Mouse (Mus musculus): ENCODE measurements around the gene Gnptg. TPM values are rescaled to one million over a fixed set of nuclear protein-coding genes. Genes with fewer than 3 reads are reported as not detected.

Gnptg gene
- 34.3 and 35.7 TPM in 2 replicates for total RNA-seq (2021)
- long read RNA-seq, experiment 1, transcript Gnptg-201 (11 exons, 1,234 nt), result major isoform, 36 of 51 reads
- long read RNA-seq, experiment 1, partial matches to known transcripts, result 3 of 51 reads
- long read RNA-seq, experiment 1, other reads (novel, unspliced or antisense), result 11 of 51 reads
- long read RNA-seq, experiment 2, transcript Gnptg-201 (11 exons, 1,234 nt), result major isoform, 26 of 42 reads
- long read RNA-seq, experiment 2, partial matches to known transcripts, result 1 of 42 reads
- long read RNA-seq, experiment 2, other reads (novel, unspliced or antisense), result 15 of 42 reads

DNA sequence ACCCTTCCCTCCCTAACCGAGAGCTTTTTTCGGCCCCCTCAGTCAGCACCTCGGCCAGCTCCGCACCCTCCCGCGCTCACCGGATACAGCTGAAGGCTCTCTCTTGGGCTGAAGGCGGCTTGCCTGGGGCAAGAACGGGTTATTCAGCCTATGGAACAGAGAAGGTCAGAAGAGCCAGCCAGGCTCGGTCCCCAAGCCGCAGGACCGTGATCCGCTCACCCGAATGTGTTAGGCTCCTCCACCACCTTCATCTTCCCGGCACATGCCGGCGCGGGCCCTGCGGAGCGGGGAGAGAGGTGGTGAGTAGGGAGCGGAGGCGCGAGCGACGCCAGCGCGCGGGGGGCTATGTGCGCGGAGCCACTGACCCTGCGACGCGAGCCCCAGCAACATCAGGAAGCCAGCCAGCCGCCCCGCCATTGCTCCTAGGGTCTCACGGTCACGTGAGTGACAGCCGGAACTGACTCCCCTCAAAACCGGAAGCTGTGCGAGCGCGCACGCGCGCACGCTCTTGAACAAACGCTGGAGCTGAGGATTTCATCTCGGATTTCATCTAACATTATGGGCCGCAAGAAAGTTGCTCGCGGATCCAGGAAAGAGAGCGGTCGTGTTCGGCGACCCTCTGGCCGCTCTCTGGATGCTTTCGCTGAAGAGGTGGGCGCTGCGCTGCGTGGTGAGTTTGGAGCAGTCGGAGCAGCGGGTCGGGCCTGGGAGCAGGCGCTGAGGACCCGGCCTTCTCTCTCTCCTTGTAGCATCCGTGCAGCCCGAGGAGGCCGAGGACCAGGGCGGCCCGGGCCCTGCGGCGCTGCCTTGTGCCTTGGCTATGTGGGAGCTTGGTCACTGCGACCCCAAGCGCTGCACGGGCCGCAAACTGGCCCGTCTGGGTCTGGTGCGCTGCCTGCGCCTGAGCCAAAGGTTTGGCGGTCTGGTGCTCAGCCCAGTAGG lies at the start of gene Gnptg, which contains the start of gene Tsr3:
Gene Gnptg, minus strand, starts transcription at position 430 of the 942 bp plus-strand sequence.
Gene Tsr3, plus strand, starts transcription at position 476 of the 942 bp plus-strand sequence.
- DNase-seq, result peak; percentile 92

DNA sequence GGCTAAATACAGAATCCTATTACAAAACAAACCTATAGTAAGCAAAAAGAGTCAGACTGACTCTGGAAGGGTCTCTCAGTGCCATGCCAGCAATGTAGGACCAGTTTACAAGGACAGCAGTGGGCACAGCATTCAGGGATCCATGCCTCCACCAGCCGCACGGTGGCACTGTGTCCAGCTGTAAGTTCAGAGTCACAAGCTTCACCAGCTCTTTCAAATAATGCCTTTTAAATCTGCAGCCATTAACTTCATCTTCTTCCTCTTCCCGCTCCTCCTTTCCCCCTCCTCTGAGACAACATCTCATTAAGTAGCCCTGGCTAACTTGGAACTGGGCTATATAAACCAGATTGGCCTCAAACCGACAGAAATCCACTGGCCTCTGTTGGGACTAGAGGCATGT lies 48.9 kb upstream of the Gnptg start:
- peak; percentile 72 for DNase-seq

DNA sequence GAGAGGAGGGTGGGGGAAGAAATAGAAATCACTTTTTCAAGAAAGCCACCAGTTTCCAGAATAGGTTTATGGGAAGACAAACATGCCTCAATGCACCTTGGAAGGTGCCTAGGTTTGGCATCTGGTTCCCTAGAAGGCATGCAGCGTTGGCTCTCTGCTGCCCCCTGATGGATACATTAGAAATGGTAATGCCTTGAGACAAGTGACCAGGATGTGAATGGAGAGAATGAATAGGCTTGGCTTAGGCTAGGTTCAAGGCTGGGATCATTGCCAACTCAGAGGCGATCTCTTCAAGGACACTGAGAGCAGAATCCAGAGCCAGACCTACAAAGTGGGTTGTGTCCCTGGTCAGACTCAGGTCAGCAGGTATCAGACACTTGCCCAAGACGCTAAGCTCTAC lies 45.1 kb upstream of the Gnptg start:
- peak; percentile 82 for DNase-seq

DNA sequence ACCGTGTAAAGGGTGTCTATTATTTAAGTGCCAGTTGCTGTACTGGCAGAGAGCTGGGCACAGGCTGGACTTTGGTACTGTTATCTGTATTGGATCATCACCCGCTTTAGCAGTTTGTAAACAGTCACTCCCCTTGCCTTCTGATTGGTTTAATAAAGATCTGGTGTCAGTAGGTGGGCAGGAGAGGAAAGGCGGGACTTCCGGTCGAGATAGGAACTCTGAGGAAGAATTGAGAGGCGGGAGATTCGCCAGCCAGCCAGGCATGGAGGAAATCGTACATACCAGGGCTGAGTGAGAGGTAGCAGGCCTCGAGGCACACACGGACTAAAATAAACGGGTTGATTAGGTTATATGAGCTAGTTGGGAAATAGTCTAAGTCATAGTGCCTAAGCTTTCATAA lies 42.2 kb upstream of the Gnptg start:
- DNase-seq, result peak; percentile 77

DNA sequence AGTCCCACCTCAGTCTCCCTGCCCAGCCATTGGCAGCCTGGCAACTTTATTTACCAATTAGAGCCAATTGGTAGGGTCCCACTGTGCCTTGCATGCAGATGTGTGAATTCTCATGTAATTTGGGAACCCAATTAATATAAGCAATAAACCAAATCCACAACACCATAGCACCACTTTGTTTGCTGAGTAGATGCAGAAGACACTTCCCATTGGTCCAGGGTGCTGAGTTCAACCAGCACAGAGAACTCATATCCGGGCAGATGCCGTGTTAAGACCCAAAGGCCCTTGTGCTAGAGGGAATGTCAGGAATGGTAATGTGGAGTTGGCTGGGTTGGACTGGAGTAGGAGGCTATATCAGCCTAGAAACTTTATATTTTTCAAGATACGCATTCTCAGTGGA lies 35.9 kb upstream of the Gnptg start:
- no peak for DNase-seq

DNA sequence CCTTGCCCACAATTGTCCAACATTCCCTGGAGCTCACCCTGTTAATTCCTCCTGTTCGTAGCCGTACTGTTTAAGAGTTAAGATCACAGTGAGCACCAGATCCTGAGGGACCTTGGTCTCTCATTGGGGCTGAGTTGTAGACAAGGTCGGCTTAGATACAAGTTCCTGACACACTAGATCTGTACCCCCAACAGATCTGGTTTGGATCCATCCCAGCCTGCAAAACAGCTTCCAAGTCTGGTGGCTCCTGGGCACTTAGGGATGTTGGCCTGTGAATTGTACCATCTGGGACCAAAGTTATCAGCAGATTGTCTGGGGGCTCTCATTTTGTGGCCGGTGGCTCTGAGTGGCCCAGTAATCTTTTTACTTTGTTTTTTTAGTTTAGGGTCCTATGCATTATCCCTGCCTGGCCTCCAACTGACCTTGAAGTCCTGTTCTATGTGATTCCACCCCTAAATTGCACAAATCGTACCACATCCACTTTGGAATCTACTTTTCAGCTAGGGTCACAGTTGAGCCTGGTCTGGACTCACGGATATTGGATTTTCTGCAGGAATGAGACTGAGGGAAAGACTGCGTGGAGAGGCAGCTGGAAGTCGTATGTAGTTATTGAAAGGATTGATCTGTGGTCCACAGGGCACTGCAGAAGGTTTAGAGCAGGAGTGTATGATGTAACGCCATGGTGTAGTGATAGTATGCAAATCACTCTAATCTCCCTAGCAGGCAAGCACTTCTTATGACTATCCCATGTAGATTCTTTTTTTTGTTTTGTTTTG lies 34.8 kb upstream of the Gnptg start, which contains the start of gene Ube2i:
Gene Ube2i, minus strand, starts transcription at position 52 of the 776 bp plus-strand sequence.
- no peak for DNase-seq

DNA sequence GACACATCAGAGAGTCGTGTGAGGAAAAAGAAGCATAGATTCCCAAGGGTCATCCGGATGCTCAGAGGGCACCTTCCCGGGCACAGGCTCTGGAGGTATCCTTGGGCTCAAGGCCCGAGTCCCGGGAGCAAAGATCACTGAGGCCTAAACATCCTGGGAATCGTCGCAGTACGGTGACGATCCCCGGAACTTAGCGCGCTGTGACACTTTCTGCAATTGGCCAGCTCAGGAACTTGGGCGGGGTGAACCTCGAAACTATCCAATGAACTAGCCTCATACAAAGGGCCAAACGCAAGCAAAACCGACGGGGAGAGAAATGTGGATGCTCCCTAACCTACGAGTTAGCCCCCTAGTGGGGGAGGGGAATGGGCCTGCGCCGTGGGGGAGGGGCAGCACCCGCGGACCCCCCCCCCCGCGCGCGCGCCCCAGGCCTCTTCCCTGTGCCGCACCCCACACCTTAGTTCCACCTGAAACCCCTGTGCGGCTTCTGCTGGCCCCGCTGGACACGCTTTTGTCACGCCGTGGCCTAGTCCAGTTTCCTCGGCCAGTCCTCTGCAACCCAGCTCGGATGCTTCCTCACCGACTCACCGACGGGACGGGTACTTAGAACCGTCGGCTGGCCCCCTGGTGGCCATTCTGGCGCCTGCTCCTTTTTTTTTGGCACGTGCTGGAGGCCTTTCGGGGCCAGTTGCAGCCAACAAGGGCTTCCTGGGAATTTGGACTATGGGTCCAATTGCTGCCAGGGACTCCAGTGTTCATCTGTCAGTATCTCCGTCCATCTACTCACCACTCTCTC lies 34.0 kb upstream of the Gnptg start:
- peak; percentile 95 for DNase-seq

DNA sequence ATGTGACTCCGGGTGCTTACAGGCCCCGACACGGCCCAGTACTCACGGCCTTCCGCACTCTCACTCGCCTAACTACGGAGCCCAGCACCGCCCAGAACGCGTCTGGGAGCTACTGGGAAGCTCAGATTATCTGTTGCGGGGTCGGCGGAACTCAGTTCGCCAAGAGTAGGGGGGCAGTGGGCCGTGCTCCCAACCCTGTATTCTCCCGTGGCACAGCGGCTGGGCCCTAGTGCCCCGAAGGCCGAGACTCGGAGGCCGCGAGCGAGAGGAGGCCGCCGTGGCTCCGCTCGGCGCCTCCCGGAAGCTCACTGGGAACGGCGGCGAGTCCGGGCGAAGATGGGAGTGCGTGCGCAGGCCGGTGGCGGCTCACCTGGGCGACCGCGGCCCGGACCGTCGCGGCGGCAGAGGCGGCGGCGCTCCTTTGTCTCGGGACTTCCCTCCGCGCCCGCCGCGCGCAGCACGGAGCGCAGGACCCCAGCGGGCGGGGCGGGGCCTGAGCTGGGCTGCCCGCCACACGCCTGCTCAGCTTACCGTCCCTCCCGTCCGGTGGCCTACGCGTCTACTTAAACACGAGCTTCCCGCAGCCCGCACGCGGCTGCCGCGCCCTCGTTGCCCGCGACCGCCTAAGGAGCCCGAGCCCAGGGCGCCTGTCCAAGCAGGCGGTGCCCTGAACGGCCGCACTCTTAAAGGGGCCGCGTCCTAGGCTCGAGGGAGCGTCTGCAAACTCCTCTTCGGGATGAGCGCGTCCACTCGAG lies 33.2 kb upstream of the Gnptg start:
- peak; percentile 91 for DNase-seq

DNA sequence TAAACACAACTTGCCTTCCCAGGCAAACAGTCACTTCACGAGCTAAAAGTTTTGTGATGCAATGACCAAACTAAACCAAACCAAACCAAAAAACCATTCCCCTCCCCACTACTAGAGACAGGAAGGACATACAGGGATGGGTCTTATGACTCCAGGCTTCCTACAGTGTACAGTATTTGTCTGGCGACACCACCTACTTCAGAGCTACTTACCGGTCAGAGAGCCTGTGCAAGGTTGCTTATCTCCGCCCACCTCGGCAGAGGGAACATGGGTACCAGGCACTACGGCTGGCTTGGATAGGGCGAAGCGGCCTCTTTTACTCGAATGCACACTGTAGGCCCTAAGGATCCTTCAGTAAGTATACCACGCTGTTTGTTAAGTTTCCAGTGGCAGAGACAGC lies 32.4 kb upstream of the Gnptg start:
- DNase-seq, result peak; percentile 49

DNA sequence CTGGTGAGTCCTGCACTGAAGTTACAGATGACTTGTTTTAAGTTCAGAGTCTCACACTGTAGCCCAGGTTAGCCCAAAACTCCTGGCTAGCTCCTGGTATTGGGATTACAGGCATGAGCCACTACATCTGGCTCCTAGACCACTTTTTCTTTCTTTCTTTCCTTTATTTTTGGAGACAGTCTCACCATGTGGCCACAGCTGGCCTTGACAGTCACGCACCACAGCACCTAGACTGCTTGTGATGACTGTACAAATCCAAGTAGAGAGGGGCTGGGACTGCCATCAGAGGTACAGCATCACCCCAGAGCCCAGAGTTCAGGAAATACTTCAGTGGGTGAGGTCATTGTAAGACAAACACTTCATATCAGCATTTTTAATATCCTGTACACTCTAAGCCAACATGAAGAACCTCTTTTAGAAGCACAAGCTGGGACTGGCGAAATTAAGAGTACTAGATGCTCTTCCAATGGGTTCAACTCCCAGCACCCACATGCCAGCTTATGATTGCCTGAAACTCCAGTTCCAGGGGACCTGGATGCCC lies 30.9 kb upstream of the Gnptg start:
- no peak for DNase-seq

DNA sequence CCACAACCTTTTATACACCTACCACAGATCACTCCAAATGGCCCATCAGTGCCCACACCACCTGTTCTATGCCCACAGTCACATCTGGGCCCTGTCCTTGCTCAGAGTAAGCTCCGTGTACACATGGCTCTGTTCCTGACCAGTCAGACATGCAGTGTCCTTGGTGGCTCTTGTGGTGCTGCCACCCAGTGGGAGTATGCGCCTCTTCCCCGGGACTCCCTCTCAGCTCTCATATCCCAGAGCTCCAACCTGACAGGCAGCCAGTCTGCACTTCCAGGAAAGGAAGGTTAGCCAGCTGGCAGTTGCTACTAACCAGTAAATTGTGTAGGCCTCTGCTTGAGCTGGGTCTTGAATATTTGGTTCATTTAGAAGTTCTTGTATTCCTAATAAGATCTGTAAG lies 24.5 kb upstream of the Gnptg start:
- peak; percentile 85 for DNase-seq

DNA sequence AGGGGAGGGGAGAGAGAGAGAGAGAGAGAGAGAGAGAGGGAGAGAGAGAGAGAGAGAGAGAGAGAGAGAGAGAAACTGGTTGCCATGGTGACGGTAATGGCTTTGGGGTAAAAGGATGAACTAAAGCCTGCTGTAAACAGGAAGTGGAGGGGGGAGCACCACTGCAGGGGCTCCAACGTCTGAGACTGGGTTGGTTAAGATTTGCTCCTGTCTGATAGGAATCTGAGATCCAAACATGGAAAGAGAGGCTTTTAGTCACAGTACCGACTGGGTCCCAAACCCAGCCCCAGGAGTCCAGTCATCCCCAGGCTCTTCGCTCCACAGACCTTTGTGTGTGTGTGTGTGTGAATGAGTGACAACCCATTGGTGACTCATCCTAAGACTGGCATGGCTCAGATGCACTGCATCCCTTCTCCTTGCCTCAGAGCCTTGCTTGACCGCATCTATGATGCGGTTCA lies 17.9 kb upstream of the Gnptg start:
- DNase-seq, result peak; percentile 20

DNA sequence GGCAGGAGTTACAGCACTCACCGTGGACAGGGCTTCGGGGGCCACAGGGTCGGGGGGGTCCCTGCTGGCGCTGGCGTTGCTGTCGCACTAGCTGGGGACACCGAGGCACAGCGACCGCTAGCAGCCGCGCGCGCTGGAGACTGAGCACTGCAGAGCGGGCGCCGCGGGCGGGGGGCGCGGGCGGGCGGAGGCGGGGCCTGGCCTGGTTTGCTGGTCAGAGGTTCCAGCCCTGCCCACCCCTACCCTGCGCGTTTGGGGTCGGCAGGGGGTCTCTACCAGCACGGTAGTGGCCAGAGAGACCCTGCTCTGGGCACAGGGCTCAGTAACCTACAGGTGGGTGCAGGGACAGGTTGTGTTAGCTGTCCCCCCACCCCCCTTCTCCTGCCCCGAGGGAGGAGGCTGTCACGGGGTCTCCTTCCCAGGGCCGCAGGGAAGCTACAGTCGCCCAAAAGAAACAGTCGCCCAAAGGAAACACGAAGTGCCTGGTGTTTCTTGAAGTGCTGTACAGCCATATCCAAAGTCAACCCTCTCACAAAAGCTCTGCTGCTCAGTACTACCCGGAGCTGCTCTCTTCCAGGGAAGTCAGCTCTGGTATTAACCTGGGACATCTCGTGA lies 16.3 kb upstream of the Gnptg start, which contains the start of gene Baiap3:
Gene Baiap3, minus strand, starts transcription at position 225 of the 615 bp plus-strand sequence.
- DNase-seq, result no peak

DNA sequence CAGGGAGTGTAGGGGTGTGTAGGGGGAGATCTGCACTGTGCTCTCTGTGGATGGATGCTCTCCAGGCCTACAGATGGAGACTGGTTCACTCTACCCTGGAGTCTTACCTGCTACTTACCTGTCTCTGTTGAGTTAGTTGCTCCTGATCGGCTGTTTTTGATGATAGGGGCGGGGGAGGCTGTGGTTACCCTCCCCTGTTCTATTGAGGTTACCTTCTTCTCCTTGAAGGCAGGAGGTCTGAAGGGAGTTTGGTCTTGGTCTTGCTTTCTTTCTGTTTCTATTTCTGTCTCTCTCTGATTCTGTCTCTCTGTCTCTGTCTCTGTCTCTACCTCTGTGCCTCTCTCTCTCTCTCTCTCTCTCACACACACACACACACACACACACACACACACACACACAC lies 15.2 kb upstream of the Gnptg start:
- DNase-seq, result no peak

DNA sequence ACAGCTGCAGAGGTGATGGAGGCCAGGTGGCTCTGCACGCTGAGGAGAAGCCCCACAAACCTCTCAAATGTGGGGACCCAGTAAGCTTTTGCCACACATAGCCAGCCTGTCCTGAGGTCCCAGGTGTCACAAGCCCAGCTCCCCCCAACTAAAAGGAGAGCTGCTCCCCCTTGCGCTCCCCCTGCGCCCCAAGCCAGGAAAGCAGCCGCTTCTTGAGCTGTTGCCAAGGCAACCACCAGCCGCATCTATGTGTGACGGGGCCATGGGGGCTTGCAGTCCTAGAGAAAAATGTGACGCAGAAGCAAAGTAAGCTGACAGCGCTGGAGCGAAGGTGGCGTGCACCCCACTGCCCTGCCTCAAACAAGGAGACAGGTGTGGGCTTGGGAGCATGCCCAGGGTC lies 13.8 kb upstream of the Gnptg start:
- DNase-seq, result no peak

DNA sequence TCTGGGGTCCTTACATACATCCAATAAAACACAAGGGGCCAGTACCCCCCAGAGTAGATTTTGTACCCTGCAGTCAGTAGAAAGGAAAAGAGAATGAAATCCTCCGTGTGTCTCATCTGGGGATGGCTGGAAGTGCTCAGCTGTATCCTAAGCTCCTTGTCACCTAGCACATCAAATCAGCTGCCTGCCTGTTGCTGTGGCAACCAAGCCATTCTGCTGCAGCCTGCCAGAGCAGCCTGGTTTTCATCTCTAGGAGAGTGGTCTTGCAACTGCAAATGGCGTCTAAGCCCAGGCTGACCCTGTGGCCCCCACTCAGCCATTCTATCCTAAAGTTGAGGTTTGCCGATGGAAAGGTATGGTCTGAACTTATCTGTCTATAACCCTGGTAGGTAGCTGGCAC lies 12.7 kb upstream of the Gnptg start:
- DNase-seq, result no peak

DNA sequence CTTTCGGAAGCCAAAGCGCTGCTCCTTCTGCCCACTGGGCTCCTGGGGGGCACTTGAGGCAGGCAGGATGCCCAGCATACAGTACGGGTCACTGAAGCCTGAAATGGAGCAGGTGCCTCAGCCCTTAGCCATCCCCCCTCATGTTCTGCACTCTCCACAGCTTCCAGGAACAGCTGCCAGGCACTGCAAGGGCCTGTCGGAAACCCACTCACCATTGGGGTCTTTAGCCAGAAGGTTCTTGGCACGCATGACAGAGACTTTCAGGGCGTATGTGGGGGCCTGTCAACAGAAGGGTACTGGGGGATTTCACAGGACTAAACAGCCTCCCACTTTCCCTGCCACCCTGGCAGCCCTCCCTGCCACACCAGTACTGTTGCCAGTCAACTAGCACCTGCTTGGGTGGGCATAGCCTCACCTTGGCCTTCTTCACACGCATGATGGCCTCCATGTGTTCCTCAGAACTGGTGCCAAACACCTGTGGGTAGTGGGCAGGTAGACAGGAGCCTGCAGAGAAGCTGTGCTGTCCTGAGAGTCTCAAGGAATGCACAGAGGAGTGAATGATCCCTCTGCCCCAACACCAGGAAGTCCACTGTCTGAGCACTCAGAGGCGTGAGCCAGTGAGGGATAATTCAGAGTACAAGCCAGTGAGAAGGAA lies 10.4 kb upstream of the Gnptg start:
- DNase-seq, result no peak

DNA sequence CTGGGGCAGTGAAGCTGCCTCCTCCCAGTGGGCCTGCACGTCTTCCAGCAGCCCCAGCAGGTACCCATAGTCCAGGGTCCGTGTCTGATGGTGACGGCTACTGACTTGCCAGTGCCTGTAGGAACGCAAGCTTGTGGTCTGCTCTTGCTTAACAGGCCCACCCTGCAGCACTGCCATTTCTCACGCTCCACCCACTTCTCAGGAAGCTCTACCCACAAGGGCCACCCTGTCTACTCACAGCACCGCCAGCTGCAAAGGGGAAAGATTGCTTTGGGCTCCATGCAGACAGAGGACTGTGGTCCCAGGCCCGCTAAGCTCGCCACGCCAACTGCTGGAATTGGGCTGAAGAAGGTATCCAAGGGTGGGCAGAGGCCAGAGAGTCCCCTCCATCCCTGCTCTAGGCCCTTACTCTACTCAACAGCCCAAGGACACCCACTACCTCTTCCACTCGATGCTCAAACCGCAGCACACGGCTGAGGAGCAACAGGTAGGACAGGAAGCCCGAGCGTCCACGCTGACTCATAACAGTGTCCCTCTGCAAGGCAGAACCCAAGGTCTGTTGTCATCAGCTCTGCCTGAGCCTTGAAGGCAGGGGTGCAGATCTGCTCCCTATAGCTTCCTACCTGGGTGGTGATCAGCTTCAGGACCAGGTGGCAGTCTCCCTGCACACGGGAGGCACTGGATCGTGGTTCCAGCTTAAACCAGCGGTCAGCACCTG lies 8.3 kb upstream of the Gnptg start:
- no peak for DNase-seq

DNA sequence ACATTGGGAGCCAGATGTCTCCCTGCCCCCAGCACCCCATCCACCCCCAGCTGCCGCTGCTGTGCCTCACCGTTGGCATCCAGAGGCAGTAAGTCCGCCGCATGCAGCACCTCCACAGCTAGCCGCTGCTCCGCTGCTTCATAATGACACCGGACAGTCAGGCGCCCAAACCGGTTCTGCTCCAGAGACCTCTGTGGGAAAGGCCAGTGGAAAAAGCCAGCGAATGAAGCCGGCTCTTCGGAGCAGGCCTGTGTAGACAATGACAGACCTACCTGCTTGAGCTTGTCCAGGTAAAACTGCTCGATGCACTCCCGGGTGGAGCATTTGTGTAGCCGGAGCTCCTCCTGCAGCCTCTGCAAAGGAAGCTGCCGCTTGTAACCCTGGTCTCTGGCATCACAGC lies 4.3 kb upstream of the Gnptg start:
- no peak for DNase-seq
